Mouse (Mus musculus) heart, adult 2 months (tissue): ENCODE data around the gene Itpr2.

Experiments used
- CTCF ChIP-seq: fragments of 200-600 bp; IDR thresholded peaks from 2 replicates; pipeline ENCODE4 v1.8.1; 2022; ENCODE audit warnings: antibody characterized with exemption, mild to moderate bottlenecking, moderate library complexity
- EP300 ChIP-seq: fragments of 200-500 bp; IDR thresholded peaks from 2 replicates; pipeline ENCODE4 v1.6.1; 2011; ENCODE audit warnings: low read depth, low read length, control low read depth; ENCODE audit not compliant: insufficient read depth
- POLR2A ChIP-seq: fragments of 200-500 bp; IDR thresholded peaks from 2 replicates; pipeline ENCODE4 v1.6.1; 2011; ENCODE audit warnings: mild to moderate bottlenecking, low read depth, low read length, control low read depth; ENCODE audit not compliant: insufficient read depth

DNA sequence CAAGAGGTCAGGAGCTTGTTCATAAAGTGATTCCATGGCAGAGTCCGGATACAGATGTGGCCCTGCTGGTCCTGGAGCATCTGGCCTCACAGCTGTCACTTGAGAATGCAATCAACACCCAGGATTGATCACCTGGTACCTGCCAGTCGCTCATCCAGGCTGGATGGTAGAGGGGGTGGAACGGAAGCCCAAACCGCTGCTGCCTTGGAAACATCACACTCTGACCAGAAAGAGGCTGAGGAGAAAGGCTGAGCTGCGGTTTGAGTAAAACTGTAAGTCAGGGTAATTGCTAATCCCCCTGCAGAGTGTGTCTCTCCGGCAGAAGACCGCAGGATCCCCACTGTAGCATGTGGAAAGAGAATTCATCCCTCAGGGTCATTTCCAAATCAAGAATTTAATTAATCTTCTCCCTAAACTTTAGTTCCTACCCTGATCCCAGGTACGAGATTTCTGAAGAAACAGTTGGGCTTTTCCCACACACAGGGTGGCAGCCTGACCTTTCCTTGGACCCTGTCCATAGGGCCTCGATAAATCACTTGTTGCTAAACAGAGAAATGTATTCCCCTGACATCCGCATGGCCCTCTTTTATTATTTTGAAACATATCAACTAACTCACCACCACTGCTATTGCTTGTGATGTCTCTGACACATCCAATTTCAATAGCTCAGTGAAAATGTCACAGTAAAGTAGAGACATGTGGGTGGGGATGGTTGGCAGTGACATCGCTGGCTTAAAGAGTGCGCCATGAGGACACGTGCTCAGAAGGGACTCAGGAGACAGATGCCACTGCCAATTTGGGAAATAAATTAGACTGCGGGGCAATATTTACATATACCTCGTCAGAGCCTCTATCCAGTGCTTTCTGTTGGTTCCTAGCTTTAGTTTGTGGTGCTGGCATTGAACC, 418.7 kb downstream of the Itpr2 start:
- no peak for TF ChIP-seq EP300
- no peak for TF ChIP-seq CTCF
- no peak for TF ChIP-seq POLR2A
